Mouse (Mus musculus) CD4-positive, CD25-positive, alpha-beta regulatory T cell, adult 4 months (primary cell): Measurements from ENCODE around the gene Gps1. TPM values are rescaled to one million over a fixed set of nuclear protein-coding genes. Genes with fewer than 3 reads are reported as not detected.
A peak's percentile ranks its signal among the peaks of the same experiment; 100 is the strongest.
"Not testable (repeated sequence)": the region's sequence is repeated elsewhere in the genome, so short reads cannot be mapped to it uniquely, and the experiment has no call there.

Experiments
- ATAC-seq: one replicate; pipeline ENCODE4 v1.8.0; 2017
- polyA plus RNA-seq, 2 experiments: library from polyadenylated mRNA; unstranded; fragments of 100-300 nt; shearing (Covaris generic); gene quantifications; one replicate each; pipeline ENCODE4 v1.2.1; 2017

Gps1 gene
- polyA plus RNA-seq = 100 to 1,000 TPM; 126 to 160 TPM

DNA sequence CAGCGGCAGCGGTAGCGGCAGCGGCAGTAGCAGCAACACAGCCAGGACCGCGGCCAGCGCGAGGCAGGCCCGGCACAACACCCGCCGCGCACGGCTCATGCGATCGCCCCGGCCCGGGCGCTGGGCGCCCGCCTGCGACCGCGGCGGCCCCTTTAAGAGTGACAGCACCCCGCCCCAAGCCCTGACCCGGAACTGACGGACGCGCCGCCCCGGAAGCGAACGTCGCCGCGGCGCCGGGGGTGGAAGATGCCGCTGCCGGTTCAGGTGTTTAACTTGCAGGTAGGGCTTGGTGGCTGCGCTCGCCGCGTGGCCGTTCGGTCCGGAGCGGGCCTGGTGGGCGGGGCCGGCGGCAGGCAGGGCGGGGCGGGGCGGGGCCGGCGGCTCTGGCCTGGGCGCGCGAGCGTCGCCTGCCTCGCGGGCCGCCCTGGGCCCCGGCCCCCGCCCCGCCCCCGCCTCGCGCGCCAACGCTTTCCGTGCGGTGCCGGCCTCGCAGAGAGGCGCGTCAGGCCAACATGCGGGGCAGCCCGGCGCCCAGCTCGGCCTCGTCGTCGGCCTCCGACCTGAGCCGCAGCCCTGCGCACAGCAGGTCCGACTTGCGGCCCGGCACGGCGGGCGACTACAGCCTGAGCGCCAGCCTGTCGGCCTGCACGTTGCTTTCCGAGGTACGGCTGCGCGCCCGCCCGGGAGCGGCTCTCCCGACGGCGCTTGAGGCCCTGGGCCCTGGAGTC lies at the start of gene Gps1, which contains the start of gene Rfng:
Gps1 (plus strand) TSS at position 209 of the 728 bp plus-strand sequence.
Rfng (minus strand) TSS at position 144 of the 728 bp plus-strand sequence.
- ATAC-seq = peak; percentile 96

DNA sequence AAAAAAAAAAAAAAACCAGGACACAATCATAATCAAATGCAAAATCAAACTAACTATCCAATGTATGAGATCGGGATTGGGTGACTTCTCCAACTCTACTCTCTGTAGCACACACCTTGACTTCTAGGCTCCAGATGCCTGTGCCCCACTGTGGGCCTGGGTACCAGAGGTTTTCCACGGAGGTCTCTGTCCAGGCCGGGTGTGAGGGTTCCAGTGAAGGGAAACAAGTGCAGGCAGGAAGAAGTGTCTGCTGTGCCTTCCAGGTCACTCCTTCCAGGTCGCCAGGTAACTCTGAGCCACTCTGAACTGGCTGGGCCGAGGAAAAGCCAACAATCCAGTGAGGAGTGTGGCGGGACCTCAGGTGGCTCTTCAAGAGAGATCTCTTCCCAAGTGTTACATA lies 47.6 kb upstream of the Gps1 start:
- ATAC-seq = no peak

DNA sequence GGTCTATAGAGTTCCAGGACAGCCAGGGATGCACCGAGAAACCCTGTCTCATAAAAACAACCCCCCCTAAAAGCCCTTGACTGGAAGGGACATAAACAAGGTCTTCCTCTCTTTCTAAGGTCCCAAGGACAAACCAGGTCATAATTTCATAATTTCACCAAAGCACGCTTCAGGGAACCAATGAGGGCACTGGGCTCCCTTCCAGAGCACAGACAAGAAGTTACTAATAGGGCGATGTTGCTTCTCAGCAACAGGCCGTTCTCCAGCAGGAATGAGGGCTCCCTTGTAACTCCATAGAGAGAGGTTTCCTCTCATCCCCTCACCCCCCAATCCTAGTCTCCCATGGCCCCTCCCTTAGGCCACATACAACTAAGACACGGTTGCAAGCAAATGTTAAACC lies 43.1 kb upstream of the Gps1 start:
- no peak for ATAC-seq

DNA sequence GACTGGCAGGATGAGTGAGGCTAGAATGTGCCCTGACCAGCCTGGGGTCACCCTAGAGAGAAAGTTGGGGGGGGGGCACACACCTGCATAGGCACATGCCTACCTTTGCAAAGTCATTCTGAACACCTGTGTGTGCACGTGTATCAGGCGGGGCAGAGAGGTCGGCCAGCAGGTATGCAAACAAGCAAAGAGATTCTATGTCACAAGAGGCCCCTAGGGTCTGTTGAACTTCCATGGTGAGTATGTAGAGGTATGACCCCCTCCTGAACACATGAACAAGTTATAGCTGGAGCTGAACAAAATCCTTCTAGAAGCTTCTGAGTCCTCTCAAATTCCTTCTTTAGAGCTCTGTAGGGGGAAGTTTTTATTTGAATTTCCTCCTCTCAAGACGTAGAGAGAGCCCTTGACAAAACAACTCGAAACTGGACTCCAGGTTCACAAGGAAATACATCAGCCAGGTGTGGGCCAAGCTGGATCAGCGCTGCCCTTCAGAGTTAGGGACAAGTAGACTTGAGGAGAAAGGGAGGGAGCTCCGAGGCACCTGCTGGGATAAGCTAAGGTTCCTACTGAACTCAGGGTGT lies 39.9 kb upstream of the Gps1 start:
- ATAC-seq = no peak

DNA sequence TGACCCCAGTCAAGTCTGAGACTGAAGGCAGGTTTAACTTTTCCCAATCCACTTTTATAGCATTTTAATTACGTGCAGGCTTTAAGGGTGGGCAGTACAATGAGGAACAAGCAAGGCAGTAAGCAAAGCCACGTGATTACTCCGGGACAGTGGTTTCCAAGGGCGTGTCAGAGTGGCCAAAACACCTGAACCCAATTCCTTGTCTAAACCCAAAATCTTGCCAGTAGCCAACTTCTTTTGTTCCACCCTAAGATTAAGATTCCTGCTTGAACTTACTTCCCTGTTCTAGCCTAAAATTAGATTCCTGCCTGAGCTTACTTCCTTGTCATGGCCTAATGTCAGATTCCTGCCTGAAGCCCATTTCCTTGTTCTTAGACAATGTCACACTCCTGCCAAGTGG lies 36.1 kb upstream of the Gps1 start:
- no peak for ATAC-seq

DNA sequence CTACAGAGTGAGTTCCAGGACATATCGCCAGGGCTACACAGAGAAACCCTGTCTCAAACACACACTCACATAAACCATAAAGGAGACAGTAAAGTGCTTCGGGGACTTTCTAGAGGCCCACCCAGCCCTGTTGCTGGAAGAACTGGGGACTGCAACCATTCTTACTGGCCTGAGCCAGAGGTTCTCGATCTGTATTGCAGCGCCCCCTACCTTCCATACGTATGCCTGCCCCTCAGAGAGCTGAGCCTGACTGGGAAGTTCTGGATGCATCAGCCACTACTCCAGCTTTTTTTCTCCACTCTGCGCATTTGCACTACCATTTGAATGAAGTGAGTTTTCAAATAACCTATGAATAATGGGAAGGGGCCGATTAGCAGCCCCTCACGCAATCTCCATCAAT lies 34.6 kb upstream of the Gps1 start:
- no peak for ATAC-seq

DNA sequence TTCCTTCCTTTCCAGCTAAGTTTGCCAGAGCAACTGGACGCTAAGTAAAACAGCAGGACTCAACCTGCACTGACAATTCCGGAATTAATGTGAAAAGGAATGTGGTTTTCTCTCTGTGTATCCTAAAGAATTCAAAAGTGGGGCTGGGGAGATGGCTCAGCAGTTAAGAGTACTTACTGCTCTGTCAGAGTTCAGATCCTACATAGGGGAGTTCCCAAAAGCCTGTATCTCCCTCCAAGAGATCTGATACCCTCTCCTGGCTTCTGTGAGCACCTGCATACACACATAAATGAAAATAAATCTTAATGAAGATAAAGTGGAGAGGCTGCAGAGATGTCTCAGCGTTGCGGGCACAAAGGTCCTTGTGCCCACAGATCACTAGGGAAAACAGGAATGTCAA lies 32.5 kb upstream of the Gps1 start:
- no peak for ATAC-seq

DNA sequence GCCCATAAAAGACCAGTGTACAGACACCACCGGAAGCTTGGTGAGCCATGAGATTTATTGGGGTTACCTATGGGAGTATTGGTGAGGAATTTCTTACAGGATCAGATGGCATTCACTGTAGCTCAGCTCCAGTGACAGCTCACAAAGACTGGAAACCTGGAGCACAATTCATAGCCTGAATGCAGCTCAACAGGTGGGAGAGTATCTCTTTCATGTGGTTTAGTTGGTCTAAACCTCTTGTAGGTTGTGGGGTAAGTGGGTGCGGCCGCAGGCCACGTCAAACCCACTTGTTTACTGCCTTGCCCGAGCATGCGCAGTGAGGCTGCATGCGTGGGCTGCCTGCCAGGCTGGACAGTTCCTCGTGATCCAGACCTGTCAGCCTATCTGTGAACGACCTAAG lies 23.8 kb upstream of the Gps1 start:
- ATAC-seq = no peak

DNA sequence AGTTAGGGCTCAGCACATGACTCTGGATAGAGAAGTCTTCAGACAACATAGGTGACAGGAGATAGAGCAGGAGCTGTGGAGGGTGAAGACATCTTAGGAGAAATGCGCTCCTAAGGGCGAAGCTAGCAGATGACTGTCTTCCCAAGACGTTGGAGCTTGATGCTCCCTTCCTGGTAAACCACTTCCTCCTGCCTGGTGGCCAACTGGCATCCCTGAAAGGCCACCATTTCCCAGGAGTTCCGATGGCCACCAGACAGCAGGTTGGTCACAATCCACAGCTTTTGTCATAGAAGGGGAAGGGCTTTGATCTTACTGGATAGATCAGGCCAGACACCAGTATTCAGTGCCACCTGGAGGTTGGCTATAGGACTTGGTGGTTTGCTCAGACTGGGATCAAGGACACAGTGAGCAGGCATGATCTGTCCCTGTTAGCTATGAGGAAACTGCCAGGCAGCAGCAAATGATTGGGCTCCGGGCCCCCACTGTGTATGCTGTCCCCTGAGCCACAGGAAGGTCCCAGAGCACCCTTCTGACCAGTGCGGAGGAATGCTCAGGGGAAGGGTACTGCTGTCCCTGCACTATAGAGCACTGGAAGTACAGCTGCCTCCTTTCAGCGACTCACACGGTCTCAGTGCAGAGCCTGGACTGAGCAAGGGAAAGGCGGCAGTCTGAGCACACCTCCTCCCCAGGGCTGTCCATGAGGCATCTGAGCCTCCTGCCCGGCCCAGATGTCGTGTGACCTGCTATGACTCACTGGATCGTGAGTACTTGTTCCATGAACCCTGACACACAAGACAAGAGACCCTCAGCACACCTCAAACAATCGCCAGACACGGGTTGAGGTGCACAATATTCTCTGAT lies 22.0 kb upstream of the Gps1 start:
- no peak for ATAC-seq

DNA sequence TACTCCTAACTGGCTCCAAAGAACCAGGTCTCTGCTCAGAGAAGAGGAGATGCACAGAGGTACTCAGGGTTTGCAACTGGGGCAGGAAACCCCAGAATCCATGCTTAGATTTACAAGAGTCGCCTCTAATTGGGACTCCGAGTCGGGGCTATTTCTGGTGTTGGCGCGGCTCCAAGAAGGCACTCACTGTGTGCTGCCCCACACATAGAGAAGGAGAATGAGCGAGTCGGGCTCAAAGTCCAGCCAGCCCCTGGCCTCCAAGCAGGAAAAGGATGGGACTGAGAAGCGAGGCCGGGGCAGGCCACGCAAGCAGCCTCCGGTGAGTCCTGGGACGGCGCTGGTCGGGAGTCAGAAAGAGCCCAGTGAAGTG lies 21.4 kb upstream of the Gps1 start, which contains the start of gene Hmga1b:
Hmga1b (plus strand) TSS at position 123 of the 370 bp plus-strand sequence.
- not testable (repeated sequence) for ATAC-seq

DNA sequence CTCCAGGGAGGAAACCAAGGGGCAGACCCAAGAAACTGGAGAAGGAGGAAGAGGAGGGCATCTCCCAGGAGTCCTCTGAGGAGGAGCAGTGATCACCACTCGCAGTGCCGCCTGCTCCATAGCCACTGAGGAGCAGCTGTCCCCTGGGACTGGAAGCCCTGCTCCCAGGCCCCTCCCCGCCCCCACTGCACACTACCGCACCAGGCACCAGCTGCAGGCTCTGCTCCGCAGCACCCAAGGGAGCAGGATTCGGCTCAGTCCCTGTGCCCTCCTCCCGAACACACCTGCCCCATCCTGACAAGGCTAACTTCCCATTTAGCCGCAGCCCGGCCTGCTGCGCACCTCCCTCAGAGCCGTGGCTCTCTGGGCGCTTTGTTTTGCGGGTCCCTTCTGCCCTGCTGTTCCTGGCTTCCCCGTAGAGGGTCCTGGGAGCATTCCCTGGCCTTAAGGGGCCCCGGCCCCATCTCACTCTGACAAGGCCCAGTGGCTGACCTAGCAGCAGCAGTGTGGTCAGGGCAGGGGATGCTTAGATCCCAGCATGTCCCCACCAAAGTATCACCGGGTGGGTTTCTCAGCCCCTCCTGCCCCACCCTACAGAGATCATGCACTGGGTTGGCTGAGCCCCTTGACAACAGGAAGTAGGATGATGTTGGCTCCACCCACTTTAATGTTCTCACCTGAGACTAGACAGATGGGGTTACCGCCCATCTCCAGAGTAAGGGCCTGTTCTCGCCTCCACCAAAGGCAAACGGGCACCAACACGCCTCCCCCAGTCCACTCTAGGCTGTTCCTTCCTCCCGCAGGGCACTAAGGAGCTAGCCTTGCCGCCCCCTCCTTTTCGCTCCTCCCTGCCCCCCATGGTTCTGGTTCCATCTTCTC lies 20.7 kb upstream of the Gps1 start:
- not testable (repeated sequence) for ATAC-seq

DNA sequence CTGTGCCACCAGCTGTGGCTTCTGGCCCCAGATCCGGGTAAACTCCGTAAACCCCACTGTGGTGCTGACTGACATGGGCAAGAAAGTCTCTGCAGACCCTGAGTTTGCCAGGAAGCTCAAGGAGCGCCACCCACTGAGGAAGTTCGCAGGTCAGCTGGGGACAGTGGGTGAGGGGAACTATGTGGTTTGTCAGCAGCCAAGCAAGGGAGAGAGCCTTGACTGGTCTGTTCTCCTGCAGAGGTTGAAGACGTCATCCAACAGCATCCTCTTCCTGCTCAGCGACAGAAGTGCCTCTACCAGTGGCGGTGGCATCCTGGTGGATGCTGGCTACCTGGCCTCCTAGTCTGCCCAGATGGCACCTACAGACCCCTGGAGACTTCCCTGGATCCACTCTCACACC lies 17.0 kb upstream of the Gps1 start:
- ATAC-seq = not testable (repeated sequence)

DNA sequence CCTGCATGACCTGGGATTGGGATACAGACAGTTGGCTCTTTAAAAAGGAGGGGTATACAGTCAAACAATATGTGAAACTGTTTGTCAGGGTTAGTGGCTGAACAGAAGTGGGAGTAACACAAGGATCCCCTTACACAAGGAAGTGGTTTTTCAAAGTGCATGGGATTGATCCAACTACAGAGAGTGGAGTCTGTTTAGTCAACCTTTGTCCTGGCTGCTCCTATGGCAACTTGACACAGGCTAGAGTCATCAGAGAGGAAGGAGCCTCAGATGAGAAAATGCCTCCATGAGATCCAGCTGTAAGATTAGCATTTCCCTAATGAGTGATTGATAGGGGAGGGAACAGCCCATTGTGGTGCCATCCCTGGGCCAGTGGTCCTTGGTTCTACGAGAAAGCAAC lies 15.9 kb upstream of the Gps1 start:
- no peak for ATAC-seq

DNA sequence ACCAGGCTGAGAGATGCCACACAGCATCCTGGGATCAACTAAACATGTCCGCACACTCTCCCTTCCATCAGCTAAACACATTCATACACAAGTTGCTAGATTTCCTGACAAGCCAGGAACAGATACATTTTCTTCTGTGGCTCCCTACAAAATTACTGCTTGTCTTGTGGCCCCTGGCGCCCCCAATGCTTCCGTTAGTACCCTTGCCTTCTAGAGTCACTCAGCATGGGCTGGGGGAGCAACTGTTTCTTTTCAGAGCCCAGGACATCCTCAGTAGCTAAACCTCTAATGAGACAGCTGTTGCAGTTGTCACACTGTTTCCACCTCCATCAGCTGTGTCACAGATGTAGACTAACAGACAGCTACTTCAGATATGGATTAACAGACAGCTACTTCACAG lies 11.3 kb upstream of the Gps1 start:
- ATAC-seq = no peak

DNA sequence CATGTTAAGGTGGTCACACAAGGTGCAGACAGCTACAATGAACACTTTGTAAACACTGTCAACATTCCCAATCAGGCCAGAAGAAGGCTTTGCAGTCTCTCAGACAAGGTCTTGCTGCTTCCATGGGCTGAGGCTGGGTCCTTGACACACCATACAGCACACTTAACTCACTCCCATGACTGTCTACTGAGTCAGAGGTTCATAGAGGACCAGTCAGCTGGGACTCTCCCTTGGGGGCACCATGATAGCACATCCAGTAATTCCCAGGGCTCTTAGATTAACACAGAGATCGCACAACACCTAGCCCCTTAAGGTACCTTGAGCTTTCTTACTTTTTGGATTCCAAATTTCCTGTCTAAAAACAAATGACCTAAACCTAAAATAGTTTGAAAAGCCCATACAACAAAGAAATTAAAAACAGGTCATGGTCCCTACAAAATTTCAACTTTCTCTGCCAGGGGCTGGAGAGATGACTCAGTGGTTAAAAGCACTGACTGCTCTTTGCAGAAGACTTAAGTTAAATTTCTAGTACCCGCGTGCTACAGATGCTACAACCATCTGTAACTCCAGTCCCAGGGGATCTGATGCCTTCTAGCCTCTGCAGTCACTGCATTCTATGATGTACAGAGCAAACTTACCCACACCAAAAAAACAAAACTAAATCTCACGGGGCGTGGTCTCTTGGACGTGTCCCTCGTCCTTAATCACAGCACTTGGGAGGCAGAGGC lies 10.4 kb upstream of the Gps1 start:
- ATAC-seq = no peak

DNA sequence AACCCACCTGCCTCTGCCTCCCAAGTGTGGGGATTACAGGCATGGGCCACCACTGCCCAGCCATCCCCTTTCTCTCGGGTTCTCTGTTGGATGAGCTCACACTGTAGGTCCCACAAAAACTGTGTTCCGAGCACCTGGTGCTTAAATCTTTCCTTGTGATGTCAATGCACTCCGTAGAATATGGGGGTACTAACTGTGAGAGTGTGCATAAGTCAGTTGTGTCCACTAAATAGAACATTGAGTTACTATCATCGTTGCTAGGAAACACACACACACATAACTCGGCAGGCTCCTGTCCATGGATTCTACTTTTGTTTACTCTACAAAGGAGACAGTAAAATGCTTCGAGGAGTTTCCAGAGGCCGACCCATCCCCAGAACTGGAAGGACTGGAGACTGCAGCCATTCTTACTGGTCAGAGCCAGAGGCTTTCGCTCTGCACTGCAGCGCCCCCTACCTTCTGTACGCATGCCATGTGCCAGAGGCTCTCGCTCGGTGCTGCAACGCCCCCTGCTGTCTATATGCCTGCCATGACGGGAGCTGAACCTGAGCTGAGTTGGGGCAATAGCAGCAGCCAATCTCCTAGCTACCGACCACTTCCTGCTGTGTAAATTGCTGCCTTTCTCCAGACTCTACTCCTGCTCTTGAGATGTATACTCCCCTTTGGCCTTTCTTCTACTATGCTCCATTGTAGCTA lies 8.2 kb upstream of the Gps1 start:
- ATAC-seq = peak; percentile 100

DNA sequence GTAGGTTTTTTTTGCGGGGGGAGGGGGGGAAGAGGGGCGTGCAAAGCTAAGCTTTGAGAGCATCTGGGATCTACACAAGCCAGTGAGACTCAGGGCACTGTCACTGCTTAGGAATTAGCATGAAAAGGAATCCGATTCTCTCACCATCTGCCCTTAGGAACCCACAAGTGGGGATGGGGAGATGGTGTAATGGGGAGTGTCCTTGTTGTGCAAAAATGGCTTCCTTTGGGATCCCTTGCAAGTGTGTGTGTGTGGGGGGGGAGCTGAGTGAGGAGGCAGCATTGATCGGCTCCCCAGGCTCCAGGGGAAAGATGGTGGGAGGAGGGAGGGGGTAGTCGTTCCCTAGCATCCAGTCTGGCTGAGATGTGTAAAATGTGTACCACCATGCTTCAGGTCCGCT lies 6.9 kb upstream of the Gps1 start:
- ATAC-seq = no peak

DNA sequence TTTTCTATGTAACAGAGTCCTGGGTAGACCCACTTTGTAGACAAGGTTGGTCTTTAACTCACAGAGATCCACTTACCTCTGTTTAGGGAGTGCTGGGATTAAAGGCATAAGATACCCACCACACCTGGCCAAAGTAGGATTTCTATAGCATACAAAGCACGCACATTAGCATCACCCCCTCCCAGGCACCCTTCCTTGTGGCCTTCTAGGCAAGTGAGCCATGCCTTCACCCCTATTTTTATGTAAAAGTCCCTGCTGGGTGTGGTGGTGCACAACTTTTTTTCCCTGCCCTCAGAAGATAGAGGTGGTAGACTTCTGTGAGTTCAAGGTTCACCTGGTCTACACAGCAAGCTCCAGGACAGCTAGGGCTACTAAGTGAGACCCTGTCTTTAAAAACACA lies 4.2 kb upstream of the Gps1 start:
- ATAC-seq = no peak

DNA sequence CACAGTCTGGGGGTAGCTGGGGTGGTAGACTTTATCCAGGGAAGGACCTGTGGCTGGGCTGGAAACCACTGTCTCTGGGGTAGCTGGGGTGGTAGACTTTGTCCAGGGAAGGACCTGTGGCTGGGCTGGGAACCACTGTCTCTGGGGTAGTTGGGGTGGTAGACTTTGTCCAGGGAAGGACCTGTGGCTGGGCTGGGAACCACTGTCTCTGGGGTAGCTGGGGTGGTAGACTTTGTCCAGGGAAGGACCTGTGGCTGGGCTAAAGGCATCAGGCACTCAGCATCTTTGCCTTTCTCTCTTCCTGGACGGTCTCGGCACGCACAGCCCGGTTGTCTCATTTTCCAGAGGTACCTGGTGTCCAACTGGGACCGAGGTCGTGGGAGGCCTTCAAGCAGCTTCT lies 2.7 kb upstream of the Gps1 start:
- ATAC-seq = not testable (repeated sequence)

DNA sequence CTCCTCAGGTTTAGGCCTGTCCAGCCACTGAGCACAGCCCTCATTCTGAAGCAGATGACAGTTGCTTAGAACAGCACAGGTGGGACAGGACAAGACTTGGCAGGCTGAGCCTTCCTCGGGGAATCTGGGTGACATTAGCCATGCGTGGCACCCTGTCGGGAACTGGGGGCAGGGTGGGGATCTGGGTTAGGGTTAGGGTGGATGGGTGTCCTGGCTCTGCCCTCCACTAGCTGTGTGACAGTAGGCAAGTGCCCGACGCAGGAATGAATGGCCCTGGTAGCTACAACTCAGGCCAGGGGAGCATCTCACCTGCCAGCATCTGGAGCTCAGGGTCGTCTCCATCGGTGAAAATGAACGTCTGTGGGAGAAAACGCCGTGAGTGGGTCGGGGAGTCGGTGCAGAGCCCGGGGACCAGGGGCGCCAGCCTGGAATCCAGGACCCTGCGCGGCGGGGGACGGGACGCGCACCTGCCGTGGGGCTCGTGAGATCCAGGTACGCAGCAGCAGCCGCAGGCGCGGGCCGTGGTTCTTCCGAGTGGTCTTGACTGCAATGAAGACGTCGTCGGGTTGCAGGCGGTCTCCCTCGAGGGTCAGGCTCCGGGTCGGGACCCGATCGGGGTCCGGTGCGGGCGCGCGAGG lies 527 bp upstream of the Gps1 start:
- ATAC-seq = peak; percentile 36

DNA sequence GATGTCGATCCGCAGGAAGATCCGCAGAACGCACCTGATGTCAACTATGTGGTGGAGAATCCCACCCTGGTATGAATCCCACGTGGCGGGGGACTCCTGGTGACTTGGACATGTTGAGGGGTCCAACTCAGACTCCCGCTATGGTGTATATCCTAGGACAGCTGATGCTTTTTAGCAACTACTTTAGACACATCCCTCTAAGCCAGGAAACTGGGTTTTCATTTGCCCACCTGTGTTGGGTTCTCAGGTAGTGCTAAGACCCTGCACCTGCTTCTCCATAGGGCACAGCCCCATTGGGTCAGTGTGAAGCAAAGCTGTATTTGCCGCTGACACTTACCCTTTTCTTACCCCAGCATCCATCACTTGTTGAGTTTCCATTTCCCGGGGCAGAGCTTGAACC lies 1.1 kb downstream of the Gps1 start:
- ATAC-seq = no peak
